In the genomic region with DNA sequence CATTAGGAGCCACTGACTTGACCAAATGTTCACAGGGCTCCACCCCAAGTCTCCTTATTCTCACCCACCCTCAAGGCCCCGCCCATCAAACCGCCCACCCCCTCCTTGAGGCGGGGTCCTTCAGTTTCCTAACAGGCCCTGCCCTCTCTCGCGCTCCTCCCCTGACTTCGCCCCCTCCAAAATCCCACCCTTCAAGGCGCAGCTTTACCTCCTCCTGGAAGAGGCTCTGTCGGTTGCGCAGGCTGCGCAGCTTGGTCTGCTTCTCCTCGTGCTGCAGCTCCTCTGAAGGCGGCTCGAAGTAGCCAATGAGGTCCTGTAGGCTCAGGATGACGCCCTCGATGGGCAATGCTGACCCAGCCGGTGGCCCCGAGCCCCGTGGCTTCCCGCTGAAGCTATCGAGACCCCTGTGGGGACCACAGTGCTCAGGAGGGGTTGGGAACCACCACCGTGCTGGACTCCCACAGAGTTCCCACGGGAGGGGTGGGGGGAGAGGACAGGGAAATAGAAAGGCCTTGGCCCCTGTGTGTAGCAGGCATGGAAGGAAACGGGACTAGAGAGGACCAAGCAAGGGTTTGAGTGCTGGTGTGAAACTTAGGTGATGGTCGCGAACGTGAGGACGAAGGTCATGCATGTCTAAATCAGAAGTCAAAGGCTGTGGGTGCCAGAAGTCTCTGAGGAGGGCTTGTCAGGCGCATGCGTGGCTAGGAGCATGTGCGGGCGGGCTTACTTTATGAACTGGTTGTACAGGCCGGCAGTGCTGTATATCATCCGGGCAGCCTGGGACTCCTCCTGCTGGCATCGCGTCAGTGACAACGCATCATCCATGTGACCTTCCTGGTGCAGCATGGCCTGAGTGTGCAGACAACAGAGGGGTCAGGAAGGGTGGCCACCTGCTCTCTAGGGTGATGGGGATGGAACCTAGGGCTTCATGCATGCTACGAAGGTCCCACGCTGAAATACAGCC, we compare ENCODE assay signal across 7 mouse cellular contexts. TPM values are rescaled to one million over a fixed set of nuclear protein-coding genes. Genes with fewer than 3 reads are reported as not detected.
DNase-seq lines count a peak whose midpoint lies in the region; ATAC-seq lines count a peak whose summit lies in the region.

No protein-coding gene starts in this region.

- peak; percentile 54 for DNase-seq in WW6 (ENCODE audit: low read depth, low spot score)
- peak; percentile 20 for DNase-seq in brain, adult 2 months (ENCODE audit: low read depth, low spot score)
- DNase-seq in gastrocnemius, postnatal 14 days: peak; percentile 59
- DNase-seq in left cerebral cortex, postnatal 36 days (ENCODE audit: low spot score in 2 of 2): peak; percentile 13 to 47
- peak; percentile 51 to 64 for DNase-seq in thymus, postnatal 36 days

- intact Hi-C loops in gastrocnemius, postnatal 14 days (cut with DNase I; ENCODE audit: low total_unique reads): no loop called here
- intact Hi-C loops in left cerebral cortex, postnatal 36 days (cut with DNase I): no loop called here

- no peak overlapping the region for H3K9ac ChIP-seq in intestine, embryonic 15.5 days
- peak overlapping the region; percentile 56 for H3K9ac ChIP-seq in midbrain, embryonic 16.5 days (ENCODE audit: low read depth, low read length)

- H3K4me3 ChIP-seq in intestine, embryonic 15.5 days (replicated peaks): 0 out of 2 replicates have a peak overlapping the region, but pooled peaks have one; percentile 4
- H3K4me3 ChIP-seq in midbrain, embryonic 16.5 days (ENCODE audit: low read depth, low read length): no peak overlapping the region

- H3K27me3 ChIP-seq in intestine, embryonic 15.5 days (replicated peaks): no peaks in the 10 kb centered on the region
- H3K27me3 ChIP-seq in midbrain, embryonic 16.5 days (ENCODE audit: control insufficient read depth, insufficient read depth, low read depth, low read length): no peaks in the 10 kb centered on the region

- no peak overlapping the region for H3K27ac ChIP-seq in intestine, embryonic 15.5 days
- no peak overlapping the region for H3K27ac ChIP-seq in midbrain, embryonic 16.5 days (ENCODE audit: low read length)

- H3K9me3 ChIP-seq in intestine, embryonic 15.5 days: no peaks in the 10 kb centered on the region
- H3K9me3 ChIP-seq in midbrain, embryonic 16.5 days (replicated peaks; ENCODE audit: control insufficient read depth, low read length, poor library complexity, severe bottlenecking): no peaks in the 10 kb centered on the region

- peak; percentile 75 for ATAC-seq in intestine, embryonic 15.5 days
- ATAC-seq in midbrain, embryonic 16.5 days: no peak

- peak overlapping the region; percentile 54 for H3K4me2 ChIP-seq in intestine, embryonic 15.5 days (replicated peaks)
- peak overlapping the region; percentile 40 for H3K4me2 ChIP-seq in midbrain, embryonic 16.5 days (ENCODE audit: low read length)

- WGBS in intestine, embryonic 15.5 days: 28% methylated on average over 38 of the region's 38 CpGs
- 28% methylated on average over 38 of the region's 38 CpGs for WGBS in midbrain, embryonic 16.5 days

- peaks cover 8% of the 10 kb centered on the region; the same call in 1 of the 2 replicates for H3K4me1 ChIP-seq in intestine, embryonic 15.5 days (replicated peaks)
- H3K4me1 ChIP-seq in midbrain, embryonic 16.5 days (ENCODE audit: control insufficient read depth, insufficient read depth, low read length): no peaks in the 10 kb centered on the region

- no peaks in the 10 kb centered on the region for H3K36me3 ChIP-seq in intestine, embryonic 15.5 days
- no peaks in the 10 kb centered on the region for H3K36me3 ChIP-seq in midbrain, embryonic 16.5 days (ENCODE audit: control insufficient read depth, insufficient read depth, low read length)

RNA-seq across cellular contexts. Expression of a gene that starts 15.7 kb away (rescaled TPM):
- total RNA-seq in gastrocnemius, postnatal 14 days (2021): 100 to 1,000 TPM; 746 to 901 TPM
- 0.67 and 1.00 TPM in 2 replicates for polyA plus RNA-seq in intestine, embryonic 15.5 days (2015; fragmentation: Nextera tagmentation; extraction: Ambion mirVana)
- total RNA-seq in left cerebral cortex, postnatal 36 days (2021): 10 to 100 TPM in 1 of 2 experiments, 1 to 10 TPM in 1; 4.9 to 11.0 TPM
- polyA plus RNA-seq in midbrain, embryonic 16.5 days (2015; fragmentation: Nextera tagmentation; extraction: Ambion mirVana): 11.3 and 14.4 TPM in 2 replicates

RNA-seq across cellular contexts. Expression of a gene that starts 25.4 kb away (rescaled TPM):
- total RNA-seq in gastrocnemius, postnatal 14 days (2021): under 1 TPM; 0.73 to 0.82 TPM
- polyA plus RNA-seq in intestine, embryonic 15.5 days (2015; fragmentation: Nextera tagmentation; extraction: Ambion mirVana): 0.44 and 0.62 TPM in 2 replicates
- 1 to 10 TPM in 1 of 2 experiments, under 1 TPM in 1; 0.89 to 2.5 TPM for total RNA-seq in left cerebral cortex, postnatal 36 days (2021)
- 0.83 and 1.0 TPM in 2 replicates for polyA plus RNA-seq in midbrain, embryonic 16.5 days (2015; fragmentation: Nextera tagmentation; extraction: Ambion mirVana)

RNA-seq across cellular contexts. Expression of a gene that starts 46.8 kb away (rescaled TPM):
- total RNA-seq in gastrocnemius, postnatal 14 days (2021): 10 to 100 TPM; 12.3 to 13.0 TPM
- 48.7 and 49.3 TPM in 2 replicates for polyA plus RNA-seq in intestine, embryonic 15.5 days (2015; fragmentation: Nextera tagmentation; extraction: Ambion mirVana)
- 10 to 100 TPM; 35.3 to 40.3 TPM for total RNA-seq in left cerebral cortex, postnatal 36 days (2021)
- 23.7 and 28.3 TPM in 2 replicates for polyA plus RNA-seq in midbrain, embryonic 16.5 days (2015; fragmentation: Nextera tagmentation; extraction: Ambion mirVana)

Comparison
In these comparisons a context has a peak if more than half of its experiments do, and no peak if none do; other contexts are left out.
1. RNA of a gene that starts 15.7 kb away (total RNA-seq): 746 to 901 TPM in gastrocnemius, postnatal 14 days; 4.9 to 11.0 TPM in left cerebral cortex, postnatal 36 days; every median in the first group is over 10 times any median in the second.
2. Peak in every context shown above with its lines, with median percentiles within 50 percentile points of each other: DNase-seq.